Mouse (Mus musculus): ENCODE data around the gene Ptprz1.

- TF ChIP-seq CTCF (conservative IDR thresholded peaks at IDR 0.05; ENCODE audit: insufficient read depth, insufficient read length, low read depth, low read length) (no peak), POLR2A (IDR thresholded peaks at IDR 0.05; ENCODE audit: low read depth, low read length) (no peak)
These were observed 68.9 kb downstream of the Ptprz1 start for GRCm38 (mm10) chr6:22944191-22944590.

Measured in kidney, adult 2 months (tissue).